Mouse (Mus musculus): ENCODE results near the gene Rcor1. TPM values are rescaled to one million over a fixed set of nuclear protein-coding genes. Genes with fewer than 3 reads are reported as not detected.

Rcor1 gene
- total RNA-seq, 2 experiments from 2014 or later, result 55.3 to 56.7 TPM

- no peak for ATAC-seq (replicated peaks; ENCODE audit: low FRiP score, low TSS enrichment, poor library complexity, severe bottlenecking)
These were observed 114.0 kb downstream of the Rcor1 start for GRCm38 (mm10) chr12:111152981-111153710.

GRCm38 (mm10) chr12:111153946-111154345 lies 114.8 kb downstream of the Rcor1 start:
- ATAC-seq (replicated peaks; ENCODE audit: low FRiP score, low TSS enrichment, poor library complexity, severe bottlenecking), result no peak

- ATAC-seq (replicated peaks; ENCODE audit: low FRiP score, low TSS enrichment, poor library complexity, severe bottlenecking), result no peak
These were observed 115.5 kb downstream of the Rcor1 start for GRCm38 (mm10) chr12:111154641-111155040.

GRCm38 (mm10) chr12:111155756-111156155 lies 116.6 kb downstream of the Rcor1 start:
- no peak for ATAC-seq (replicated peaks; ENCODE audit: low FRiP score, low TSS enrichment, poor library complexity, severe bottlenecking)

GRCm38 (mm10) chr12:111159659-111160428 lies 120.7 kb downstream of the Rcor1 start:
- peak; percentile 24; the same call in 1 of the 2 replicates for ATAC-seq (replicated peaks; ENCODE audit: low FRiP score, low TSS enrichment, poor library complexity, severe bottlenecking)

DNA sequence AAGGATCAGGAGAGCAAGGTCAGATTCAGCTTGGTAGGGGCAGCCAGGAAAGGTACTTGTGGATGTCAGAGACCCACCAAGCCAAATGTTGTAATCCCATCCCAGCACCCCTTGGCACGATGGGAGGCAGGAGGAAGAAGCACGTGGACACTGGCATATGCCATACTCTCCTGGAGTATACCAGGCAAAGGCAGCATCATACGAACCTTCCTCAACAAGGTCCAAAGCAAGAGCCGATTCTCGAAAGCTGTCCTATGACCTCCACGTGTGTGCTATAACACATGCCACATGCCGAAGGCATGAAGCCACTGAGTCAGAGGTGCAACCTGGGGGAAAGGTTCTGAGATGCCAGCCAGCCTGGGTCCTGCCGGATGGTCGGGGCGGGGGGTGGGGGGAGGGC lies 121.7 kb downstream of the Rcor1 start:
- ATAC-seq (replicated peaks; ENCODE audit: low FRiP score, low TSS enrichment, poor library complexity, severe bottlenecking), result no peak

DNA sequence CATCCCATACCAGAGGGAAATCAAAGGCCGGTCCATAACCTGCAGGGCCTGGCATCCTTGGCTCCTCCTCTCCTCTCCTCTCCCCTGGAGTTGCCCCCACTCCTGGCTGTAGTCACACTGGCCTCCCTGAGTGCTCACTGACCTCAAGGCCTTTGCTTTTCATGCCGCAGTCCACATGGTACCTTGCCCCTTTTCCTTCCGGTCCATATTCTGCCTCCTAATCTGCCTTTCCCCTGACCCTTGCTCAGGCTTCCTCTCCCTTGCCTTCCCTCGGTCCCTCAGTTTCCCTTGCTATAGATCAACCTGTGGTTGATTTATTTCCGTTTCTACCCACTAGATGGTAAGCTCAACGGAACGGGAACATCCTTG lies 122.8 kb downstream of the Rcor1 start:
- ATAC-seq (replicated peaks; ENCODE audit: low FRiP score, low TSS enrichment, poor library complexity, severe bottlenecking), result no peak

- no peak for ATAC-seq (replicated peaks; ENCODE audit: low FRiP score, low TSS enrichment, poor library complexity, severe bottlenecking)
These were observed 123.3 kb downstream of the Rcor1 start for GRCm38 (mm10) chr12:111162312-111163061.

DNA sequence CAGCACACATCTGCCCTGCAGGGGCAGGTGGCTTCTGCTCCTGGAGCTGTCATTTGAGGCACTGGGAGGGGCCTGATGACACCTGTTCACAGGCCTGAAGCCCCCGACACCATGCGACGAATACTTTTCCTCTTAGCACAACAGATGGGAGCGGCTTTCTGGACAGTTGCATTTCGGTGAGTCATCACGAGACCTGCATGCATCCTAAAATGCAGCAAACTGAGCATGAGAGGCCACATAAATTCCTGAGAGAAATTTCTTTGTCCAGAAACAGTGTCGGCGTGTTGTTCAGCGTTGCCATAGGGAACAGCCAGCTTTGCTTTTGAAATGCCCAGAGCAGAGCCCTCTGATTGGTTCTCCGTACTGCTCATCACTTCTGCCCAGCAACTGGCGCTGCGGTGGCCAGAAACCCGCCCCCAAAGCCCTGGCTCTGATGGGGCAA lies 125.2 kb downstream of the Rcor1 start:
- ATAC-seq (replicated peaks; ENCODE audit: low FRiP score, low TSS enrichment, poor library complexity, severe bottlenecking), result peak; percentile 82

DNA sequence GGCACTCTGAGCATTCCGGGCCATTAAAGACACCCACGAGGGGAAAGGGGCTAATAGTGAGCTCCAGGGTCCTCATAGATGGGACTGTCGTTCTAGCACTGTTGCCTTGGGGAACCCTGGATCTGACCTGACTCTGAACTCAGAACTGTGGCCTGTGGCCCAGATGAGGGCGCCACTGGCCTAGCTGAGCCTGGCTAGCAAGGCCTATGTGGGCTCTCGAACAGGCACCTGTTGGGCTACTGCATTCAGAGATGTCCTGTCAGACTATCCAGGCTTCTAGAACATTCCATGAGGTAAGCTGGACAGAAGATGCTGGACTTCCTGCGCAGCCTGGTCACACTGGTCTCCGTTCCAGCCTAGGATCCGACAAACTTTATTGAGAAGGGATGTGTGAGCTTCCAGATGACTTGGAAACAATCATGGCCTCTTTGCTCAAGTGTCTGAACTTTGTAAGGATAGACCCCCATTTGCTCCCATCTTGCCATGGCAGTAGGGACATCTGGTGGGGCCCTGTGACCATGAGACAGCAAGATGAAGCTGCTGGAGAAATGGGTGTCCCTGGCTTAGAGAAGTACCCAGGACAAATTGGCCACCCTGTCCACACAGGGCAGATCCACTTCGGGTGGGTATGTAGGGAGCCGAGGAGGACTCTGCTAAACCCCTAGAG lies 126.1 kb downstream of the Rcor1 start:
- peak; percentile 73 for ATAC-seq (replicated peaks; ENCODE audit: low FRiP score, low TSS enrichment, poor library complexity, severe bottlenecking)

Other genes with a start within 250 kb of the Rcor1 start
- gene Mok, start 198.4 kb upstream of the Rcor1 start, total RNA-seq (2014; fragmentation: Nextera tagmentation), result 0.42 and 0.67 TPM in 2 replicates
- gene Mok, start 198.4 kb upstream of the Rcor1 start, total RNA-seq (2017), result 0.05 TPM in 1 of 2 replicates, not detected in the other
- 5.9 and 6.6 TPM in 2 replicates for gene Zfp839, start 189.1 kb upstream of the Rcor1 start, total RNA-seq (2014; fragmentation: Nextera tagmentation)
- gene Zfp839, start 189.1 kb upstream of the Rcor1 start, total RNA-seq (2017), result 3.8 and 5.4 TPM in 2 replicates
- gene Cinp, start 150.2 kb upstream of the Rcor1 start, total RNA-seq (2014; fragmentation: Nextera tagmentation), result 71.9 and 72.2 TPM in 2 replicates
- gene Cinp, start 150.2 kb upstream of the Rcor1 start, total RNA-seq (2017), result 138 and 161 TPM in 2 replicates
- 4.5 and 5.7 TPM in 2 replicates for gene Tecpr2, start 150.1 kb upstream of the Rcor1 start, total RNA-seq (2014; fragmentation: Nextera tagmentation)
- 3.7 and 5.5 TPM in 2 replicates for gene Tecpr2, start 150.1 kb upstream of the Rcor1 start, total RNA-seq (2017)
- gene Ankrd9, start 60.3 kb upstream of the Rcor1 start, total RNA-seq (2014; fragmentation: Nextera tagmentation), result 3.6 and 5.7 TPM in 2 replicates
- gene Ankrd9, start 60.3 kb upstream of the Rcor1 start, total RNA-seq (2017), result 2.2 and 3.6 TPM in 2 replicates
- gene Traf3, start 127.0 kb downstream of the Rcor1 start, total RNA-seq (2014; fragmentation: Nextera tagmentation), result 11.1 and 15.1 TPM in 2 replicates
- gene Traf3, start 127.0 kb downstream of the Rcor1 start, total RNA-seq (2017), result 8.9 and 14.4 TPM in 2 replicates
- not detected in 2 replicates for gene 4930595D18Rik, start 145.1 kb downstream of the Rcor1 start, total RNA-seq (2014; fragmentation: Nextera tagmentation)
- gene 4930595D18Rik, start 145.1 kb downstream of the Rcor1 start, total RNA-seq (2017), result not detected in 2 replicates
- gene Amn, start 231.7 kb downstream of the Rcor1 start, total RNA-seq (2014; fragmentation: Nextera tagmentation), result not detected in 2 replicates
- gene Amn, start 231.7 kb downstream of the Rcor1 start, total RNA-seq (2017), result 0.47 TPM in 1 of 2 replicates, not detected in the other